Mouse (Mus musculus) frontal cortex, adult 2 months (tissue): ENCODE results near the gene Kidins220. TPM values are rescaled to one million over a fixed set of nuclear protein-coding genes. Genes with fewer than 3 reads are reported as not detected.

Source experiments
- DNase-seq, 2 experiments: peaks; one replicate each; pipeline ENCODE4 v3.0.0; 2022; ENCODE audit warnings: low spot score in 1 of 2; ENCODE audit errors: extremely low spot score in 1 of 2
- polyA plus RNA-seq: library from polyadenylated mRNA; depleted of rRNA; stranded (reverse); fragments of >200 nt; gene quantifications from 2 replicates; pipeline ENCODE4 v1.2.3, GENCODE M21; 2012

The Kidins220 gene
- polyA plus RNA-seq, 1 experiment, result 221 TPM

DNA sequence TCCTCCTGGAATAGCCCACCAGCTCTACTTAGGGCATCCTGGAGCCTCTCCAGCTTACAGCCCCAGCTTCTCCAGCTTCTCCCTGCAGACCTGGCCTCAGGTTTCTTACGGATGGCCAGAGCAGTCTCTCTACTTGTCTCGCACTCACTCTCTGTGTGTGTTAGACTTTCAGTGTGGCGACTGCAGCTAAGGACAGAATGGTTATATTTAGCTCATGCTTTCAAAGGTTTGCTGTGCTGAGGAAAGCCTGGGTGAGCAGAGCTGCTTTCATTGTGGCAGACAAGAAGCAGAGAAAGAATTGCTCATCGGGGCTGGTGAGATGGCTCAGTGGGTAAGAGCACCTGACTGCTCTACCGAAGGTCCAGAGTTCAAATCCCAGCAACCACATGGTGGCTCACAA lies 46.3 kb downstream of the Kidins220 start:
- no peak for DNase-seq

DNA sequence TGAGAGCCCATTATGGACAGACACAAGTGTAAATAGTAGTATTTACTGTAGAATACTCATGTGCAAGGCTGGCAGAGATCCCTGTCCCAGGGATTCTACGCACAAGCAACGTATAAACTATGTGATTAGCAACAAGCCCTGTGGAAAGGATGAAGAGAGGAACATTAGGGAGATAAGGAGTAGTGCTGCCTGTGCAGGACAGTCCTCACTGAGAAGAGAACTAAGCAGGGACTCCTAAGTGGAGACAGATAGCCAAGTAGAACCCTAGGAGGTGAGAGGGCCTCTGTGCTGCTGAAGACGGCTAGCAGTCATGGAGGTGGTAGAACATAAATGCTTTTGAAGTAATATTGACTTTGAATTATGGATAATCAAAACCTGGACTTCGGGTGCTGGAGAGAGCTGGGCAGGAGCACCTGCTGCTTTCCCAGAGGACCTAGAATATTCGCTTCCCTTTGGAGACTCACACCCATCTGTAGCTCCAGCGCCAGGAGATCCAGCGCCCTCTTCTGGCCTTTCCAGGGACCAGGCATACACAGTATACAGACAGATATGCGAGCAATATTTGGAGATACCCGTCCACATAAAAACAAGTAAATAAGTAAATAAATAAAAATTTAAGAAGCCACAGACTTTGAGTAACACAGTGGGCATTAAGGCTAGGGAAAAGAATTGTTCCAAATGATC lies 50.3 kb downstream of the Kidins220 start:
- peak in 1 of 2 experiments; percentile 60 for DNase-seq

DNA sequence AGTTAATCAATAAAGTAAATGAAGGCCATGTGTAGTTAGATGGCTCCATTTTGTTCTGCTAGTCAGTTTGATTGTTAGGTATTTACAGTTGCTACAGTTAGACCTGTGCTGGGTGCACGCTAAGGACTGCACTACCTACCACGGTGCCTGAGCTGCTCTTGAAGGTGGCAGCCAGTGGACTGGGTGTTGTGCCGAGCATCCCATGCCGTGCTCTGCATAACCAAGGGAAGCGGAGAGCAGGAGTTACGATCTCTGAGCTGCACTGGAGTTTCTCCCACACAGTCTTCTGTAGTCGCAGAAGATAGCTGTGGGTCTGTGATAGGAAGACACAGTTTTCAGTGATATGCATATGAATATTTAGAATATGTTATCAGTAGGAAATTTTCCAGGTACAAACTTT lies 51.6 kb downstream of the Kidins220 start:
- DNase-seq, result no peak

DNA sequence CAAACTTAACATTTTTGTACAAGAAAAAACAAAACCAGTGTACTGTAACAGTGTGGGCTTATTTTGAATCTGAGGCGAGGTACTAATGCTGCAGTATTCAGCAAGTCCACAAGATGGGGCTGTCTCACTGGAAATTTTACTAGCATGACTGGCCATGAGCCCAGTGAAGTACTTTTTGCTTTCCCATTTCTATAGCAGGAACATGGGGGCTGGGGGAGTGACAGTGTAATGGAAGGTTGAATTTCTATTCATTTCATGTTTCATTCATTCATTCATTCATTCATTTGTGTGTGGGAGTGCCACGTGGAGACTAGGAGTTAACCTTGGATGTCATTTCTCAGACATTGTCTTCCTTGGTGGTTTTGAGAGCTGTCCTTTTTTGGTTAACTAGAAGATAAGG lies 52.7 kb downstream of the Kidins220 start:
- DNase-seq, result peak in 1 of 2 experiments; percentile 88

DNA sequence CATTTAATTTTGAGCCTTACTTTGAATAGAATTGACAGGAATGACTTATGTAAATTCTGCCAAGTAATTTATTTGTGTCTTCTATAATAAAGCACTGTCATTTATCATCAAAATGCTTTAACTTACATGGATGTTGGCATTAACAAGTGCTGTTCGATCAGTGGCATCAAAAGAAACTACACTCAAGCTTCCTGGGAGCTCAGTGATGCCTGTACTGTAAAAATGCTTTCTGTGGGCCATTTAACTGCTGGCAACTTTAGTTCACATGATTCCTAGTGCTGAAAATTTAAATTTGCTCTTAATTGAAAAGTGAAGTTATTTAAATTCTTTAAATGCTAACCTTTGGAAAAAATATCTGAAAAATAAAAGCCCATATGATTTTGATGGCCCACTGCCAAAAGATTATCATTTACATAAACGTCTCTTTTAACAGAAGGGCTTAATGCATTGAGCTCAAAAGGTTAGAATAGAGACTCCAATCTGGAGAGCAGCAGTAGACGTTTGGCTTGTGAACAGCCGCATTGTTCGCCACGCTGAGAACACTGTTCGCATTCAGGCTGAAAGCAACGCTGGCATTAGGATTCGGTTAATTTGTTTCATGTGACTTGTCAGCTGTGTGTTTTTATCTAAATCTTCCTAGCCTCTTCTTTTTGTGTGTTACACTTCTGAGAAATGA lies 59.1 kb downstream of the Kidins220 start:
- DNase-seq, result peak in 1 of 2 experiments; percentile 56

DNA sequence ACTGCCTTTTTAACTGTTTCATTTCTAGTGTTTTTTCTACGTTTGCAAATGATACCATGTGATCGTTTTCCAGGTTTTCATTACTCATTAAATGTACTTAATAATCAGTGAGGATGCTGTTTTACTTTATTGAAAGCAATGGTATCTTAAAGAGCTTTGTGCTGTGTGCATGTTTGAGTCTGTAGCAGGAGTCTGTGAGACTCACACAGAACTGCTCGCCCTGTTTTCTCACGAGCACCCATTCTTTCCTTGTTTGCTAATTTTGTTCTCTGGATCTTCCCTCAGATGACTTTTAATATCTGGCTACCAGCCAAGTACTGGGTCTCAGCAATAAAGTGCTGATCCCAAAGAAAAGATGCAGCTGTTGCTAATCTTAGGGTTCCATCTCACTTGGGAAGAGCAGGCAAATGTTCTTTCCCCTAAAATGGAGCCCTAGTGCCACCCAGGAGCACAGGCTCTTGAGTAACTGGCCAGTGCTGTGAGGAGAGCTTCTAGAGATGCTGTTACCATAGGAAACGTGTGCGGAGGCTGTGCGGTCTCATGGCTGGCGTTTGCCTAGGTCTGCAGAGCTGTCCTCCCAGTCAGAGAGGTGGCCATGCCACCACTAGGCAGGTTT lies 59.7 kb downstream of the Kidins220 start:
- peak in 1 of 2 experiments; percentile 35 for DNase-seq

DNA sequence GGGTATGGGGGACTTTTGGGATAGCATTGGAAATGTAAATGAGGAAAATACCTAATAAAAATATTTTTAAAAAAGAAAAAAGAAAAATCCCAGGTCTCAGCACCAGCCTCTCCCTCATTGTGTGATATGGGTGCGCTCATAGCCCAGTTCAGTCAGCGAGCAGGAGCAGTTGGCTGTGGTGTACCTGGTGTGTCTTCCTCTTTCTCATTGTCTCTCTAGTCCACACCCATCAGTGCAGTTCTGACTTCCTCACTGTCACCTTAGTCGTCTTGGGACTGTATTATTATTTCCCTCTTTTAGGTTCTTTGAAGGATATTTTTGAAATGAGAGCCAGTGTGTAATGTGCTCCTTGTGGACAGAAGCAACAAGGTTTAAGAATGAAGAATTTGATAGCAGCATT lies 61.3 kb downstream of the Kidins220 start:
- DNase-seq, result no peak

DNA sequence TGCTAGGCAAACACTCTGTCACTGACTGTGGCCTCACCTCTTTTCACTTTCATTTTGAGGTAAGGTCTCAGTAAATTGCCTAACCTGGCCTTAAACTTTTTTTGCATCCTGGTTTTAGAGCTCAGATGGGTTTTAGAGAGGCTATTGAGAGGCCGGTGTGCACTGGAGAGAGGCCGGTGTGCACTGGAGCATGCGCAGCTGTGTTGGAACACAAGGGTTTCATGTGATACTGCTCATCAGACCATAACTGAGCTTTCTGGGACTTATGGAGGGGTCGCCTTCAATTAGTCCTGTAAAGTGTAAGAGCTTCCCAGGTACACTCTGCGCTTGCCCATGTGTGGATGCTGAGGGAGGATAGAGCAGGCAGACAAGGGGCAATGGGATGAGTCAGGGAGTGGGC lies 62.5 kb downstream of the Kidins220 start:
- no peak for DNase-seq

DNA sequence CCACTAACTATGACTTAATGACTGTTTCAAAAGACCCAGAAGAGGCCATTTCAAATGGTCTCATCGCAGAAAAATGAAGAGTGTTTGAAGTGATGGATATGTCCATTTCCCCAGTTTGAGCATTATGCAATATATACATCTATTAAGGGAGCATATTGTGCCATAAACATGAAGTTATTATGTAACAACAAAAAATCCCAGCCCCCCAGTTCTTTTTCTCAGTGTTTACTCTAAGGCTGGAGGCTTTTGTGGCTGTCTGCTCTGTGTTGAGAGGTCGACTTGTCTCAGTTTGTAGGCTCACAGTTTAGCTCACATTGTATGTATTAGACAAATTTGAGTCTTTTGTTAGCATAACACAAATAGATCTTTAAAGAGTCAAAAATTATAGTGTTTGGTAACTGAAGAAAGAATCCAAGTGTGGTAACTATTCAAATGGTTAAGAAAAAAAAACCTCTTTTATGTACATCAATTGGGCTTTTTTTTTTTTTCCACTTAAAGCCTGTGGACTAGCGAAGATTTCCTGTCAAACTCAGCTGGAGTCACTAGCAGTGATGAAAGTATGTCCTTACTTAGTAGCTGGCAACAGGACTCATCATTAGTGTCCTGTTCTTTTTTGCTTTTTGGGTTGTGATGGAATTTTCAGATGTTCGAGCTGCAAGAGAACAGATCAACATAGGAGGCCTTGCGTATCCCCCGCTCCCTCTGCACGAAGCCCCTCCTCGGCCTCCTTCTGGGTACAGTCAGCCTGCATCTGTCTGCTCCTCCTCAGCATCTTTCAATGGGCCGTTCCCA lies 63.2 kb downstream of the Kidins220 start:
- no peak for DNase-seq

DNA sequence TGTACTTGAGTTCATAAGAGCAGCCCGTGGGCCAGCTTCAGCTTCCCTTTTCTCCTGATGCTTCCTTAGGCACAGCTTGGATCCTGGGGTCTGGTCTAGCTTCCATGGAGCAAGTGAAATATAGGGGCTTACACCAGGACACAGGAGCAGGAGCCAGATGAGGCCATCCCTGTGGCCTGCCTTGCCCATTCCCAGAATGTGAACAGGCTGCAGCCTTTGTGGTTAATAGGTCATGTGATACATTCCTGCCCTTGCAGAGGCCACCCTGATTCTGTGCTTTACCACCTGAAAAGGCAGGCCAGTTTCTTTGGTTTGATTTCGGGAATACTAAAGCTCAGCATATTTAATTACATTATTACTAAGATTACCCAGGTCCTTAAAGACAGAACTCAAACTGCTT lies 69.3 kb downstream of the Kidins220 start:
- DNase-seq, result no peak

DNA sequence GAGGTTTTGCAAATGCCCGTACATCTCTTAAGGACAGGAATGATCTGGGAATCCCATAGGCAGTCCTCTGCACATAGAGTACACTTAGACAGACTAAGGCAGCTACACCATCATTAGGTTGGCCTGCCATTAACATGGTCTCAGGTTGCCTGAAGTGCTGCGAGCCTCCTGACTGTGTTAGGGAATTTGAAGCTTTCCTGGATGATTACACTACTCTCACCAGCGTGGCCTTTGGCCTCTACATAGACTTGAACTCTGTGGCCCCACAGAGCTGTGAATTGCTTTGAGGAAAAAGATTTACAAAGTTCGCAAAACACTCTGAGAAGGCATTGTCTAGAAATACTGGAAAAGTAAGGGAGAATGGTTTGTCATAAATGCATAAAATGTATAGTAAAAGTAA lies 69.9 kb downstream of the Kidins220 start:
- DNase-seq, result no peak

DNA sequence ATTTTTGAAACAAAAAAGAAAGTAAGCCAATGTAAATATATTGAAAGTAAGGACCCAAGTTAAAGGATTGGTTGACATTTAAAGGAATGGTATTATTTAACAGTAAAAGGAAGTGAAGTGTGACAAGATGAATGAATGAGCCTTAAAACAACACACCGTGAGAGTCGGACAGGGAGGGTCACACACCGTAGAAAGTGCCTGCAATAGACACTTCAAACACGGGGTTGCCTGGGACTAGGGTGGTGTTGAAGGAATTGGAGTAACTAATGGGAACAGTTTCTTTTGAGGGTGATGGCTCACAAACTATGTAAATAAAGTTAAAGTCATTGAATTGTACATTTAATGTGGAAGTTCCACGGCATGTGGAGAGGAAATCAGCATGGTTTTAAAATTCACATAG lies 74.5 kb downstream of the Kidins220 start:
- DNase-seq, result no peak

DNA sequence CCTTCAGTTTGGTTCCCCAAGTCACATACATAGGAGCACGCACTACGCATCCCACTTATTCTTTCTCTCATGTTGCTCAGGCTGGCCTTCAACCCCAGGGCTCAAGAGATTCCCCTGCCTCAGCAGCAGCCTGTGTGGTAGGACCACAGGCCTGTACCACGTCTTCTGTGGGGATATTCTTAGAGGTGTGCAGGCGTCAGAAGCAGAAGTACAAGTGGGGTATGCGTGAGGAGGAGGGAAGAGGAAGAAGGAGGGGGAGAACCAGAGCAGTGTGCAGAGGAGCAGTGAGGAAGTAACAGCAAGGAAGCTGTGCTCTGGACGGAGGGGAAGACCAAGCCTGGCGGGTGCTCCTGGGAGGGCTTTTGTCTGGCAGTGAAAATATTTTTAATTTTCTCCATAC lies 79.8 kb downstream of the Kidins220 start:
- DNase-seq, result no peak

DNA sequence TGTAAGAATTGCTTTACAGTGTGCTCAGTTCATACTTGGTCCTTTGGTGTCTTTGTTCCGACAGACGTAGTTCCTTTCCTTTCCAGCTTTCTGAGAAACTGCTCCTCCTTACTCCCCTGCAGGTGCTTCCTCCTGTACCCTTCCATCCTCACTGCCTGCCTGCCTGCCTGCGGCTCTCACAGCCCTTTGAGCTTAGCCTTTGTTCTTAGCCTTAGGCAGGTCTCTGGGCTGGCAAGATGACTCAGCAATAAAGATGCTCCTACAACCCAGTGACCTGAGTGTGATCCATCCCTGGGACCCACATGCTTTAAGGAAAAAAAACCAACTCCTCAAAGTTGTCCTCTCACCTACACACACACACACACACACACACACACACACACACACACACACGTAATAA lies 80.2 kb downstream of the Kidins220 start:
- DNase-seq, result no peak

DNA sequence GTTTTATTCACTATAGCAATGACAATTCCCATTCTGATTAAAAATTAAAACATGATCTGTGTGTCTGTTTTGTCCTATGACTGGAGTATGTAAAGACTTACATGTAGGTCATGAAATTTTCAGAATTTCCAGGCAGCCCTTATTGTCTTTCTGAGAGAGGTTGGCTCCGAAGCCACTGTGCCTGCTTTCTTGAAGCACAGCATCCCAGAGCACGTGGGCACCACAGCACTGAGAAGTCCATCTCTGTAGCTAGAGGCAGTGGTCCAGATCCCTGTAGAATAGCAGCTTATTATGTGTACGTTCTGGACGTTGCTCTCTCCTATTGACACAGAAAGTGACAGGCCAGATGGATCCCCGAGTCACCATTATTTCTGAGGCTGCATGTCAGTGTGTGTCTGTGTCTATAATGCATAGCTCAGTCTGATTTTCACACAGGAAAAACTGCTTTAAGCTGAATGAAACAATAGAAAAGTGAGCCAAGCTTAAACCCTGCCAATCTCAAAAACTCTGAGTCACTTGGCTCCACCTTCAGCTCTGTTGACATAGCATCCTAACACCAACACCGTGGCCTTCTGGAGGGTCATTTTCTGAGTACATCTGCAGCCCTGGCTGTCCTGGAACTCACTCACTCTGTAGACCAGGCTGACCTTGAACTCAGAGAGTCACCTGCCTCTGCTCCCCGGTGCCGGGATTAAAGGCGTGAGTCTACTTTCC lies 84.9 kb downstream of the Kidins220 start:
- DNase-seq, result peak in 1 of 2 experiments; percentile 35

DNA sequence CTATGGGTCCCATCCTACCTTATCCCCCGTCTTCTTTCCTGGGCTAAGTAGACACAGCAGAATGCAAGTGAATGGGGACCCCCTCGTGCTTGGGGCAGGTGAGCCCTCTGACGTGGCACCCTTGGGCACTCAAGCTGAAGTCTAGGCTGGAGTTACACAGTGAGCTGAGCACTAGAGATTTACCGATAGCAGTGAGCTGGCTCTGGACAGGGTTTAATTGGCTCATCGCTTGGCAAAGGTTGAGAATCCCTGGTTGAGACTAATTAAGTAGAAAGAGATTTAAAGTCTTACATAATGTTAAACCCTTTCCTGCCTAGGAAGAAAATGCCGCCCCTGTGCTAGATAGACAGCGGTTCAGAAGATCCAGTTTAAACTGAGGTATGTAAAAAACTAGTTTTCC lies 86.2 kb downstream of the Kidins220 start:
- DNase-seq, result no peak

DNA sequence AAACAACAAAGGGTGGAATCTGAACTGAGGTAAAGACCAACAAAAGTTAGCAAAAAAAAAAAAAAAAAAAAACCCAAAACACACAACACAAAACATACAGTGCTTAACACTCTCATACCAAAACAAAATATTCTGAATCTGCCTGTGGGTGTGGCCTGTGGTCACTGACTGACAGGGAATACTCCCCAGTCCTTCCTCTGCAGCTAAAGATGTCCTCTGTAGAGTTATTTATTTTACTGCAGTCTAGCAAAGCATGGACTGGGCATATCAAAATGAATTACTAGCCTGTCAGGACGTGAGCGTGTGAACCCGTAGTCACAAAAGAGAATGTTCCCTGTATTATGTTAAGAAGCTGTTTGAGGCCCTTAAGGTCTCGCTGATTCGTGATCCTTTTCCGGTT lies 87.5 kb downstream of the Kidins220 start:
- no peak for DNase-seq

DNA sequence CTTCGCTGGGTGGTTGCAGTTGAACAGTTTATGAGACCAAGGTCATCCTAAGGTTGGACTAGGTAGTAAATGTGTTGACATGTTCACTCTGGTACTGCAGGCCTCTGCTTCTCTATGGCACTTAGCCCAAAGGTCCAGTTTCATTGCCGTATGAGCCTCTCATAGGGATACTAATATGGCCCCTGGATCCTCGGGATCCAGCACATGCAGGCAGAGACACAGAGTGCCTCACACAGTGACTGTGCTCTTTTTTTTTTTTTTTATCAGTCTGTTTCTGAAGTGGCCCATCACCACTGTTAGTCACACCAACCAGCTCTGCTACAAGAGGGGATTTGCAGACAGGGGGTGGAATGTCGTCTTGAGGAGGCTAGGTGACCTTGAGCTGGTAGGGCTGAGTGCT lies 98.6 kb downstream of the Kidins220 start:
- no peak for DNase-seq

DNA sequence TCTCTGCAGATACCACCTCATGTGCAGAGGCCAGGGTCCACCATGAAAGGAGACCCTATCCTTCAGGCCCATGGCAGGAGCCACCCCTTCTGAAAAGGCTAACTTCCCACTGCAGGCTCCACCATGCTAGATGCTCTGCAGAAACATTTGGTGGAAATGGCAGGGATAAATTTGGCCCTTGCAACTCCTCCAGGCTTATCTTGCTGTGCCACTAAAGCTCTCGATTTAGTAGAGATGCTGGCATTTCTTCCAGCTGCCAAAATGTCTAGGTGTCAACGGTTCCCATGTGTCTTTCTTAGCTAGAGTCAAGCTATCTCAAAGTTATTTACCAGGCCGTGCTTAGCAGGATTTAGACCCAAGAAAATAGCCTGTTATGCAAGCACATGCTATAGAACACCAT lies 99.6 kb downstream of the Kidins220 start:
- DNase-seq, result peak in 1 of 2 experiments; percentile 70
